Mouse (Mus musculus) erythroblast, adult 5-6 weeks (primary cell): ENCODE results near the gene D5Ertd579e. TPM values are rescaled to one million over a fixed set of nuclear protein-coding genes. Genes with fewer than 3 reads are reported as not detected.
A peak's percentile ranks its signal among the peaks of the same experiment; 100 is the strongest.

ENCODE experiments used
- ATAC-seq: replicated peaks from 2 replicates; pipeline ENCODE4 v1.8.0; 2016; ENCODE audit warnings: moderate number of reproducible peaks, mild to moderate bottlenecking, moderate TSS enrichment, inconsistent platforms; ENCODE audit not compliant: poor library complexity, low FRiP score, severe bottlenecking
- total RNA-seq, 2 experiments: library from RNA; stranded (forward) in 1 of 2; stranded (reverse) in 1 of 2; fragments of 150-400 nt in 1 of 2; fragments of 200-764, 138-1000 nt in 1 of 2; gene quantifications; 2 replicates each; pipeline versions ENCODE4 v1.2.3 to v1.2.4; 2015 to 2017; ENCODE audit warnings: low replicate concordance in 2 of 2

Gene D5Ertd579e
- total RNA-seq (2015; ENCODE audit: low replicate concordance) (121 and 122 TPM in 2 replicates), total RNA-seq (2017; ENCODE audit: low replicate concordance) (221 and 226 TPM in 2 replicates)

DNA sequence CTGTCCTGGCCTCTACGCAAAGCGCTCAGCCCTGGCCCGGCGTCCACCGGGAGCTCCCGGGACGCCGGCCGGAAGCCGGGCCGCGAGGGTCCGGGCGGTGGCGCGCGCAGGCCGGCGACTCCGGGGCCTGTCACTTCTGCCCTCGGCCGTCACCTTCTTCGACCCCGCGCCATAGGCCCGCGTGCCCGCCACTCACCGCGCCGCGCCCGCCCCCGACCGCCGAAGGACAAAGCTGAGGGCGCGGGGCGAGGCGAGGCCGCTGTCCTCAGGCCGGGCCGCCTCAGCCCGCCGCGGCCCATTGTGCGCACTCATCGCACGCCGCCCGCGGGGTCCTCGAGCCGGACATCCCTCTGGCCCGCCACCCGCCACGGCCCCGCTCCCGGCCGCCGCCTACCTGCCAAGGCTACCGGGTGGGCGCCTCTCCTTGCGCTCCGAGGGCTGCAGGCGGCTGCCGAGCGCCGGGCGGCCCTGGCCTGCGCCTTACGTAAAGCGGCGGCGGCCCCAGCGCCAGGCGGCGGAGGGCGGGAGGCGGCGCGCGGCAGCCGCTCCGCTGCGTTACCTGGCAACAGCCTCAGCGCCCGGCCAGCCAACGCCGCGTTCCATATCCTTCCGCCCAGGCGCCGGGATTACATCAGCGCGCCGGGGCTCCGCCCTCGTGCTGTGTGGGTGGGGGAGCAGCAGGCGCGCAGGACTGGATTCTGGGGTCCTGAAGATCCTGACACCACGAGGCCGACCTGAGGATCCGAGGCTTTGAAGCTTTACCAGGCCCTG is at the start of gene D5Ertd579e:
Gene D5Ertd579e (minus strand): TSS at position 564 of the 771 bp plus-strand sequence.
- peak; percentile 89 for ATAC-seq

DNA sequence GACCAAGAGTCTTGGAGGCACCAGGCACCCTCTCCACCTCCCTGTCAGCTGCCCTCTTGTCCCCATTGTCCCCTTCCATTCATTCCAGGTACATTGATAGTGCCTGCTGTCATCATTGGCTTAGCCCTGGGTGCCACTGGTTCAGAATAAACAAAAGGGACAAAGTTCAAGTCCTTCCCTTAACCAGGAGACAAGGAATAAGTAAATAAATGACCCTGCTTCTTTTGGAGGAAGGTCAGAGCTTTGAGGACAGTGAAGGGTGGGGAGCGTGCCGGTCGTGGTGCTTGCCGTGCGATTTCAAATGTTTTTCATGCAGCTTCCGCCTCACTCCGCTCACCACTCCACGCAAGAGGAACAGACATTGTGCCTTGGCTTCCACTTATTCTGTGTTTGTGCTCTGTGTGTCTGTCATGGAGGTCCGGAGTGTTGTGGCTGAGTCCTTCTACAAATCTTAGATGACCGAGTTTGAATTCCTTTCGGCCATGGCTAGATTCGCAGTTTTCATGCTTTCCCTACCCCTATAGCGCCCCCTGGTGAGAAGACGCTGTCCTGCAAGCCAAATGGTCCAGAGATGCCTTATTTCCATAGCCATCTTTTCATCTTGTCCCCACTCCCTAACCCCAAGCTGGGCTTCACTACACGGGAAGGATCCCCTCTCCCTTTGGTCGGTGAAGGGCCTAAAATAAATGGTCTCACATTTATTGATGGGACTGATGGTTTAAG is 46.5 kb upstream of the D5Ertd579e start:
- peak; percentile 61 for ATAC-seq

DNA sequence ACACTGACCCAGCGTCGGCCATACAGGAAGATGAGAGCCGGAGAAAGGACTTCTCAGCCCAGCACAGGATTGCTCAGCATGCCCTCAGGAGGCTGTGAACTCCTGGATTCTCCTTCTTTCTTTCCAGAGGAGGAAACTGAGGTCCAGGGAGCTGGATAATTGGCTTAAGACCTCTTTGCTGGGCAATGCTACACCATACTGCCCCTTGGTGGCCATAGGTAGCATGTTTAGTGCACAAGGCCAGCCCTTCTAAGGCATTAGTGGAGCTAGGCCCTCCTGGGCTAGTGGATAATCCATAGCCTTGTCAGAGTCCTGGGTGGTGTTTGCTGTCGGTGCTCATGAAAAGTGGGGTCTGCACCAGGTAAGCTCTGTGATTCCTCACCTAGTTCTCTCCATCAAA is 44.0 kb upstream of the D5Ertd579e start:
- peak; percentile 48 for ATAC-seq

- ATAC-seq = no peak
Observed at GRCm38 (mm10) chr5:36738799-36739615, 43.2 kb upstream of the D5Ertd579e start.

DNA sequence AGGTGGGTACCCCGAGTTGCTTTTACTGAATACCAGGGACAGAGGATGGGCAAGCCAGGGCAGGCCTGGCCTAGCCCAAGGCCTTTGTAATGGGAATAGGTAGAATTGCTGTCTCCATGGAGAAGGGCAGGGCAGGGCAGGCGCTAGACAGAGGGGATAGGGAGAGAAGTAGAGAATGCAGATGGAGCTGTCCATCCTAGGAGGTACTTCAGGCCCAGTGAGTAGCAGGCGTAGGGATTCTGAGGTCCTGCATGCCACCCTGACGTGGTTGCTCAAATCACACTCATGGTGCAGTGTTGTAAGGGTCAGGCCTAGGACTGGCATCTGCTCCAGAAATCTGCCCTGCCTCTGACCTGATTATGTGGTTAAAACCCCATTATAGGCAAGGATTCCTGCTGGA is 41.9 kb upstream of the D5Ertd579e start:
- ATAC-seq = no peak

DNA sequence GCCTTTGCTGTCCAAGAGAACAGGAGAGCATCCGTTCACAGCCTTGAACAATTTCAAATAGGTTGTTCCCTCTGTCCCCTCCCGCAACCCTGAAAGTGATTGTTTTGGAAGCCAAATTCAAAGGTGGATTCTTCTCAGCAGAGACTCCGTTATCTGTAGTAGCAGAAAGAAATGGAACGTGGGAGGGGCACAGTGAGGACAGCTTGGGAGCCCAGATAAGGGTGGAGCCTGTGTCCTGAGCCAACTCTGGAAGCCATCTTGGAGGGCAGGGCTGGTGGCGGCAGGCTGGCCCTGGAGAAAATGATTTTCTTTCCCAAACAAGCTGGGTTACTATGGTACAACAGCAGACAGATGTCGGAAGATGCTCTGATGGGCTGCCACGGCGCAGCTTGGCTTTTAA is 40.2 kb upstream of the D5Ertd579e start:
- ATAC-seq = peak; percentile 79

DNA sequence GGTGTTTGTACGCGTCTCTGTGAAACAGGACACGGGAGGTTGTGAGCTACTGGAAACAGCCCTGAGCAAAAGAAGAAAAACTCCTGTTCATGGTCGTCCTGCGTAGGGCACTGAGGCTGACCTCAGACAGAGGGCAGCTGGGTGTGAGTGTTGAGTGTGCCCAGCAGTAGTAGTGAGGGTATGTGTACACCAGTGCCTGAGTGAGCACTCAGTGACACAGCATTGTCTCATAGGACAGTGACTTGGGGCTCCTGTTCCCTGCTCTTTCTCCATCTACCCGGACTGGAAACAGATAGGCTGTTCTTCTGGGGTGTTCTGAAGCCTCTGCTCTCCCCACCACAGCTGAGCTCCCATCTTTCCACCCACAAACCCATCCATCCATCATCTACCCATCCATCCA is 39.3 kb upstream of the D5Ertd579e start:
- peak; percentile 22 for ATAC-seq

- ATAC-seq = peak; percentile 47
Observed at GRCm38 (mm10) chr5:36733405-36733804, 37.6 kb upstream of the D5Ertd579e start.

DNA sequence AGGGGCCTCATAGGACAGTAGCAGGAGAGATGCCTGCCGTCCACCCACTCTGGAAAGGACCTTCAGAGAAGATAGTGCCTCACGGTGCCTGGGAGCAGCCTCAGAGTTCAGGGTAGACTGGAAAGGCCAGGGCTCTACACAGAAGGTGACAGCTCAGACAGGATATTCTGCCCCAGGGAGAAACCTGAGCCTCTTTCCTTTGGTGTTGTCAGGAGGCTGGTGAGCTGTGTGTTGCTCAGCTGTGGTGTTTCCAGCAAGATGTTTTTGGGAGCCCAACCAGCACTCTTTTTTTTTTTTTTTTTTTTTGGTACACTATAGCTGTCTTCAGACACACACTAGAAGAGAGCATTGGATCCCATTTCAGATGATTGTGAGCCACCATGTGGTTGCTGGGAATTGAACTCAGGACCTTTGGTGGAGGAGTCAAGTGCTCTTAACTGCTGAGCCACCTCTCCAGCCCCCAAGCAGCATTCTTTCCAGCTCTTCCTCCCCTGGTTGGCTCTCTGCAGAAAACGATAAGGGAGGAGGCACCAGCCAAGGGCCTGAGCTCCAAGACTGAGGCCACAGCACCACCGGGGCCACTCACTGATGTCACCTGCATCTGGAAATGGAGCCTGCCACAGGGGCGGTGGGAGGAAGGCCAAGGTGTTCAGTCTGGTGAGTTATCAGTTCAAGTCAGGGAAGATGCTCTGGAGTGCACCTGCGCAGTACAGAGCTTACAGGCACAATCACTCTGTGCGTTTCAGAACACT is 36.3 kb upstream of the D5Ertd579e start:
- peak; percentile 51 for ATAC-seq

- no peak for ATAC-seq
Observed at GRCm38 (mm10) chr5:36730689-36731088, 34.9 kb upstream of the D5Ertd579e start.

GRCm38 (mm10) chr5:36729923-36730322 is 34.1 kb upstream of the D5Ertd579e start:
- no peak for ATAC-seq

GRCm38 (mm10) chr5:36729086-36729473 is 33.3 kb upstream of the D5Ertd579e start:
- ATAC-seq = no peak

- no peak for ATAC-seq
Observed at GRCm38 (mm10) chr5:36728403-36729085, 32.7 kb upstream of the D5Ertd579e start.

DNA sequence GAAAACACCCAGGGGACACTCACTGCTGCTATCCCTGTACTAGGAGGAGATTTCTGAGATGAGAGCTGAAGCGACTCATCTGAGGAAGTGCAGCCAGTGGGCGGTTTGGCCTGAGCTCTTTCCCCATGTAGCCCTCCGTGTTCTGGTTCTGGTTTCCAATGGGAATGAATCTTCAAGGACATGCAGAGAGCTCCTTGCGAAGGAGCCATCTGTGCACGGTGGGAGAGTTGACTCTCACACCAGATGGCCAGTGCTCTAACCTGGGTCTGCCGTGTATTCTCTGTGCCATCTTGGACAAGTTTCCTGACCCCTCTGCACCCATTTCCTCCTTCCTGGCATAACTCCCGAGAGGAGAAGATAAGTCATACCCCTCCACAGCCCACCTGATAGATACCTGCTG is 32.0 kb upstream of the D5Ertd579e start:
- ATAC-seq = no peak

- ATAC-seq = no peak
Observed at GRCm38 (mm10) chr5:36727136-36727535, 31.3 kb upstream of the D5Ertd579e start.

DNA sequence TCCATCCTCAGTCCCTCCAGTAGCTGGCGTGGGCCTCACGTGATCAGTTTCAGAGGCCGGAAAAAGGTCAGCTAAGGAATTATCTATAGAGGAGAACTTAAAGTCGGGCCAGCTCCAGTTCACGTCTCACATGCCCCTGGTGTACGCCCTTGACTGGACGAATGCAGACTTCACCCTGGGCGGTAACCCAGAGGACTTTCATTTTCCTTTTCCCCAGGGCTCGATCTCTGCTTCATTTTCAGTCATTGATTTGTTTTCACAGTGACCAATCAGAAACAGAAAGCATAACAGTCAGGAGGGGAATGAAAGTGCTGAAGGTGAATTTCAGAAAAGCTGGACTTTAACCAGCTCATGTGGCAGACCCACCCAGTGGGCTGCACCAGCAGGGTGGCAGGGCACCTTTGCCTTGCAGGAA is 30.6 kb upstream of the D5Ertd579e start:
- peak; percentile 71 for ATAC-seq

DNA sequence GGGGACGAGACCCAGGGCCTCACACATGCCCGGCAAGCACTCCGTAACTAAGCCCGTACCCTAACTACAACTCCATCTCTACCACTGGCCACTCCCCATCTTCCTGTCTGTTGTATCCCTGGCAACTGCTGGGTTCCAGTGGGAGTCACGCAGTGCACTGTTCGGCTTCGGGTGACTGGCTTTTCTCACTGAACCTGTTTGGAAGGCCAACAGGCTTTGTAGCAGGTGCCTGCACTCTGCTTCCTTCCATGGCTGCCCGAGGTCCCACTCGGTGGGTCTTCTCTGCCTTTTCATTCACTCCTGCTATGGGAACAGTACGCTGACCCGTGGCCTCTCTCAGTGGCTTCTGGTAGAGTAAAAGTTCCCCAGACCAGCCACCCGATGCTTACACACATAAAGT is 30.0 kb upstream of the D5Ertd579e start:
- no peak for ATAC-seq

DNA sequence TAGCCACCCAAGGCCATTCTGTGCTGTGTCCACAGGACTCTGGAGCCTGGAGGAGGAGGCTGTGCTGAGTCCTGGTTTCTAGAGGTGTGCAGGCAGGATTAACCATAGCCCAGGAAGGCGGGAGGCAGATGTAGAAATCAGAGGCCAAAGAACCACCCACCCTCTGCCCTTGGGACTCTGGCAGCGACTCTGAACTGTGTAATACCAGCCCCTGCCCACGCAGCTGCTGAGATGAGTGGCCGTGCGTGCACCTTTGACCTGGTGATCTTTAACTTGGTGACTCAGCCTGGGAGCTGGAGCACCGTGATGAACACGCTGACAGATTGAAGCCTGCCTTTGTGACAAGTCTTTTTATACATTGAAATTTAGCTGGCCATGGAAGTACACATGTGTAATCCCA is 28.4 kb upstream of the D5Ertd579e start:
- ATAC-seq = no peak

- no peak for ATAC-seq
Observed at GRCm38 (mm10) chr5:36723356-36723755, 27.5 kb upstream of the D5Ertd579e start.
